Mouse (Mus musculus) liver, embryonic 13.5 days (tissue): ENCODE results near the gene Thumpd3. TPM values are rescaled to one million over a fixed set of nuclear protein-coding genes. Genes with fewer than 3 reads are reported as not detected.

Experiments used
- polyA plus RNA-seq: library from polyadenylated mRNA; unstranded; fragments of >200 nt; fragmentation: Nextera tagmentation; extraction: Ambion mirVana; gene quantifications from 2 replicates; pipeline ENCODE4 v1.2.1, GENCODE M21; 2015

Thumpd3 gene
- polyA plus RNA-seq, 1 experiment from 2014 or later = 43.8 TPM

Other genes starting within 250 kb of the Thumpd3 start
- gene Srgap3, start 99.0 kb upstream of the Thumpd3 start, polyA plus RNA-seq = 0.33 and 0.39 TPM in 2 replicates
- 19.8 and 21.3 TPM in 2 replicates for gene Setd5, start 31.1 kb downstream of the Thumpd3 start, polyA plus RNA-seq
- gene Lhfpl4, start 149.2 kb downstream of the Thumpd3 start, polyA plus RNA-seq = 0.30 and 0.31 TPM in 2 replicates
- 17.9 and 18.0 TPM in 2 replicates for gene Mtmr14, start 191.6 kb downstream of the Thumpd3 start, polyA plus RNA-seq
- 0.17 TPM in 1 of 2 replicates, not detected in the other for gene Cpne9, start 236.1 kb downstream of the Thumpd3 start, polyA plus RNA-seq